Mouse (Mus musculus) forebrain, postnatal 0 days (tissue): ENCODE measurements around the gene Pbx1. TPM values are rescaled to one million over a fixed set of nuclear protein-coding genes. Genes with fewer than 3 reads are reported as not detected.

Experiments used
- ATAC-seq: fragments of 200-750 bp; cut with Nextera tagmentation; 2 replicates; pipeline ENCODE4 v1.8.0; 2017; ENCODE audit warnings: mild to moderate bottlenecking, moderate library complexity
- DNase-seq: peaks from one replicate; pipeline ENCODE4 v3.0.0-alpha.2; 2015
- H3K27ac ChIP-seq: fragments of 300-500 bp; sonication (generic); 2 replicates; pipeline ENCODE4 v1.5.1; 2014; ENCODE audit warnings: low read depth, mild to moderate bottlenecking, antibody characterized with exemption, low read length, moderate library complexity, mixed read lengths
- H3K27me3 ChIP-seq: fragments of 300-500 bp; sonication (generic); 2 replicates; pipeline ENCODE4 v1.6.1; 2014; ENCODE audit warnings: mild to moderate bottlenecking, low read length, mixed read lengths; ENCODE audit not compliant: insufficient read depth
- H3K36me3 ChIP-seq: fragments of 300-500 bp; sonication (generic); 2 replicates; pipeline ENCODE4 v1.6.1; 2014; ENCODE audit warnings: mild to moderate bottlenecking, moderate library complexity; ENCODE audit not compliant: insufficient read depth
- H3K4me1 ChIP-seq: fragments of 300-500 bp; sonication (generic); 2 replicates; pipeline ENCODE4 v1.6.1; 2014; ENCODE audit warnings: antibody characterized with exemption; ENCODE audit not compliant: insufficient read depth
- H3K4me2 ChIP-seq: fragments of 300-500 bp; sonication (generic); 2 replicates; pipeline ENCODE4 v1.6.1; 2014; ENCODE audit warnings: low read depth, mild to moderate bottlenecking, moderate library complexity
- H3K4me3 ChIP-seq: fragments of 300-500 bp; sonication (generic); 2 replicates; pipeline ENCODE4 v1.5.1; 2014; ENCODE audit warnings: low read depth, low read length, mixed read lengths
- H3K9ac ChIP-seq: fragments of 300-500 bp; sonication (generic); 2 replicates; pipeline ENCODE4 v1.6.1; 2014; ENCODE audit warnings: mild to moderate bottlenecking
- H3K9me3 ChIP-seq: fragments of 300-500 bp; sonication (generic); 2 replicates; pipeline ENCODE4 v1.6.1; 2016; ENCODE audit warnings: low read length
- CTCF ChIP-seq: sonication (generic); IDR thresholded peaks from 2 replicates; pipeline ENCODE4 v1.5.1; 2016; ENCODE audit warnings: antibody characterized with exemption, control low read depth, low read depth
- WGBS: fragments of 180-500 bp; shearing (Covaris S2); extraction: QIAGEN DNeasy Blood & Tissue Kit; methylation state at CpG from one replicate; pipeline ENCODE4 v1.1.7; 2014; 5-methylcytosine and 5-hydroxymethylcytosine counted together
- polyA plus RNA-seq: library from polyadenylated mRNA; unstranded; fragments of >200 nt; fragmentation: Nextera tagmentation; extraction: Ambion mirVana; gene quantifications from 2 replicates; pipeline ENCODE4 v1.2.1, GENCODE M21; 2015
- total RNA-seq: library from RNA; depleted of rRNA; stranded (reverse); fragments of >200 nt; gene quantifications from 2 replicates; pipeline ENCODE4 v1.2.3, GENCODE M21; 2014

The Pbx1 gene
- total and polyA plus RNA-seq, 2 experiments from 2014 or later = 60.5 to 95.9 TPM

GRCm38 (mm10) chr1:168272091-168272490 is 160.0 kb downstream of the Pbx1 start:
- TF ChIP-seq CTCF = no peak
- Histone ChIP-seq H3K36me3 (no peaks in the 10 kb centered on the region), H3K27me3 (no peaks in the 10 kb centered on the region), H3K4me1 (peaks cover 33% of the 10 kb centered on the region), H3K9me3 (no peaks in the 10 kb centered on the region), H3K4me2 (no peak overlapping the region), H3K27ac (no peak overlapping the region), H3K9ac (no peak overlapping the region), H3K4me3 (no peak overlapping the region)
- WGBS = 71% methylated on average over 2 of the region's 2 CpGs
- no peak for DNase-seq
- no peak for ATAC-seq

- no peak overlapping the region for H3K27ac ChIP-seq
- WGBS = 89% methylated on average over 4 of the region's 4 CpGs
- H3K9me3 ChIP-seq = no peaks in the 10 kb centered on the region
- H3K9ac ChIP-seq = no peak overlapping the region
- no peak overlapping the region for H3K4me2 ChIP-seq
- no peak for TF ChIP-seq CTCF
- DNase-seq = no peak
- no peak overlapping the region for H3K4me3 ChIP-seq
- no peak for ATAC-seq
- no peaks in the 10 kb centered on the region for H3K27me3 ChIP-seq
- peaks cover 27% of the 10 kb centered on the region for H3K4me1 ChIP-seq
- H3K36me3 ChIP-seq = no peaks in the 10 kb centered on the region
These were observed 160.9 kb downstream of the Pbx1 start for GRCm38 (mm10) chr1:168271207-168271606.

- no peaks in the 10 kb centered on the region for H3K36me3 ChIP-seq
- H3K27ac ChIP-seq = 0 out of 2 replicates have a peak overlapping the region, but pooled peaks have one; percentile 16
- WGBS = 28% methylated on average over 12 of the region's 12 CpGs
- no peaks in the 10 kb centered on the region for H3K9me3 ChIP-seq
- no peaks in the 10 kb centered on the region for H3K27me3 ChIP-seq
- ATAC-seq (peak; percentile 79), DNase-seq (peak; percentile 60)
- H3K4me3 ChIP-seq = no peak overlapping the region
- H3K4me1 ChIP-seq = peaks cover 13% of the 10 kb centered on the region; the same call in 1 of the 2 replicates
- no peak for TF ChIP-seq CTCF
- no peak overlapping the region for H3K4me2 ChIP-seq
- no peak overlapping the region for H3K9ac ChIP-seq
These were observed 163.1 kb downstream of the Pbx1 start for GRCm38 (mm10) chr1:168268751-168269623.

GRCm38 (mm10) chr1:168268224-168268623 is 163.8 kb downstream of the Pbx1 start:
- TF ChIP-seq CTCF = no peak
- ATAC-seq = no peak
- Histone ChIP-seq H3K4me3 (no peak overlapping the region), H3K36me3 (no peaks in the 10 kb centered on the region), H3K9ac (no peak overlapping the region), H3K4me2 (no peak overlapping the region), H3K9me3 (no peaks in the 10 kb centered on the region), H3K27ac (no peak overlapping the region), H3K27me3 (no peaks in the 10 kb centered on the region), H3K4me1 (peaks cover 13% of the 10 kb centered on the region; the same call in 1 of the 2 replicates)
- WGBS = 85% methylated on average over 4 of the region's 4 CpGs
- no peak for DNase-seq

GRCm38 (mm10) chr1:168265594-168266390 is 166.3 kb downstream of the Pbx1 start:
- no peak overlapping the region for H3K9ac ChIP-seq
- H3K36me3 ChIP-seq = no peaks in the 10 kb centered on the region
- DNase-seq = no peak
- H3K9me3 ChIP-seq = no peaks in the 10 kb centered on the region
- H3K4me3 ChIP-seq = no peak overlapping the region
- peaks cover 13% of the 10 kb centered on the region; the same call in 1 of the 2 replicates for H3K4me1 ChIP-seq
- no peak for TF ChIP-seq CTCF
- H3K27ac ChIP-seq = no peak overlapping the region
- no peak overlapping the region for H3K4me2 ChIP-seq
- WGBS = 74% methylated on average over 12 of the region's 12 CpGs
- H3K27me3 ChIP-seq = no peaks in the 10 kb centered on the region
- ATAC-seq = no peak

GRCm38 (mm10) chr1:168265090-168265489 is 167.0 kb downstream of the Pbx1 start:
- ATAC-seq (no peak), DNase-seq (no peak)
- no peak for TF ChIP-seq CTCF
- no peaks in the 10 kb centered on the region for H3K9me3 ChIP-seq
- H3K27ac ChIP-seq = no peak overlapping the region
- no peak overlapping the region for H3K4me2 ChIP-seq
- 79% methylated on average over 5 of the region's 5 CpGs for WGBS
- no peak overlapping the region for H3K9ac ChIP-seq
- H3K4me3 ChIP-seq = no peak overlapping the region
- H3K27me3 ChIP-seq = no peaks in the 10 kb centered on the region
- H3K36me3 ChIP-seq = no peaks in the 10 kb centered on the region
- peaks cover 13% of the 10 kb centered on the region; the same call in 1 of the 2 replicates for H3K4me1 ChIP-seq

GRCm38 (mm10) chr1:168260391-168260790 is 171.7 kb downstream of the Pbx1 start:
- no peaks in the 10 kb centered on the region for H3K9me3 ChIP-seq
- H3K27me3 ChIP-seq = no peaks in the 10 kb centered on the region
- ATAC-seq = no peak
- H3K4me1 ChIP-seq = no peaks in the 10 kb centered on the region
- no peak overlapping the region for H3K4me3 ChIP-seq
- WGBS = 80% methylated on average over 3 of the region's 3 CpGs
- no peak overlapping the region for H3K27ac ChIP-seq
- H3K9ac ChIP-seq = no peak overlapping the region
- no peak overlapping the region for H3K4me2 ChIP-seq
- no peaks in the 10 kb centered on the region for H3K36me3 ChIP-seq
- no peak for DNase-seq
- TF ChIP-seq CTCF = no peak
